Mouse (Mus musculus) bone marrow macrophage, adult 2 months (primary cell): ENCODE results near the gene Mrpl12.

Experiments
- CTCF ChIP-seq: IDR thresholded peaks from 2 replicates; pipeline ENCODE4 v1.5.1; 2012; ENCODE audit warnings: low read depth, mild to moderate bottlenecking, low read length, moderate library complexity
- POLR2A ChIP-seq: IDR thresholded peaks from 2 replicates; pipeline ENCODE4 v1.6.1; 2012; ENCODE audit warnings: mild to moderate bottlenecking, low read depth, low read length, borderline replicate concordance

DNA sequence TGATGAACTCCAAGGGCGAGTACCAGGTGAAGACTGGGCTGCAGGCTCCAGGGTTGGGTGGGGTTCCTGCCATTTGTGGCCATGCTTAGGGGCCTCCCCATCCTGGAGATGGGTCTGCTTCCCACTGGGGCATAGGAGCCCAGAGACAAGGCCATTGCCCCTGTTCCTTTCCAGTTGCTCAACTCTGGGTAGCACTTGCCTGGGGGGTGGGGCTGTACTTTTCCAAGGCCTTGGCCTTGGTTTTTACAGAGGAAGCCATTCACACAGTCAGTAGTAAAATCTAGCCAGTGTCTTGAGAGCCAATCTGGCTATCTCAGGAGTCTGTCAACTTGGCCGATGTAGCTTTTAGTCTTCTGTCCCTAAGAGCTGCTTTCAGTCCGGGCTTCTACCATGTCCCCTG, 13.0 kb downstream of the Mrpl12 start:
- no peak for TF ChIP-seq CTCF
- no peak for TF ChIP-seq POLR2A
